Comparison of ENCODE assay signal across 14 mouse cellular contexts in genomic region chr4:32680843-32681242, GRCm38 (mm10). TPM values are rescaled to one million over a fixed set of nuclear protein-coding genes. Genes with fewer than 3 reads are reported as not detected.
A peak's percentile ranks its signal among the peaks of the same experiment; 100 is the strongest.
DNase-seq lines count a peak whose midpoint lies in the region; ATAC-seq and TF ChIP-seq lines count a peak whose summit lies in the region.
"Had no signal": no experiment of that assay in that cellular context is flagged by ENCODE, and none has a peak within 500 bp of the region (broad histone marks: within the 10 kb centered on the region; RNA-seq: fewer than 3 reads in every experiment).

No protein-coding gene starts in this region.

- no peaks in the 10 kb centered on the region for H3K9me3 ChIP-seq in lung, postnatal 0 days (ENCODE audit: low read length)
- H3K9me3 ChIP-seq: limb, embryonic 15.5 days; neural tube, embryonic 15.5 days had no signal

- H3K27ac ChIP-seq in heart, adult 2 months = no peak overlapping the region
- no peak overlapping the region for H3K27ac ChIP-seq in lung, postnatal 0 days (ENCODE audit: low read length)
- H3K27ac ChIP-seq: limb, embryonic 15.5 days; neural tube, embryonic 15.5 days had no signal

- H3K79me2 ChIP-seq in heart, adult 2 months (replicated peaks; ENCODE audit: control insufficient read depth, insufficient read depth, low read length) = no peaks in the 10 kb centered on the region

- ATAC-seq in lung, postnatal 0 days = no peak
- ATAC-seq: forebrain, embryonic 16.5 days had no signal

- intact Hi-C loops in heart, adult 2 months (cut with DNase I) = no loop called here
- intact Hi-C loops in heart, postnatal 10 days (cut with DNase I) = no loop called here

- no peak overlapping the region for H3K4me3 ChIP-seq in heart, adult 2 months
- H3K4me3 ChIP-seq in lung, postnatal 0 days (ENCODE audit: low read depth, low read length) = no peak overlapping the region
- H3K4me3 ChIP-seq: limb, embryonic 15.5 days; neural tube, embryonic 15.5 days had no signal

- 88% methylated on average over 3 of the region's 3 CpGs for WGBS in heart, adult 2 months
- WGBS in lung, postnatal 0 days = 74% methylated on average over 3 of the region's 3 CpGs

- no peaks in the 10 kb centered on the region for H3K4me1 ChIP-seq in heart, adult 2 months (ENCODE audit: control insufficient read depth, insufficient read depth, low read length)
- no peaks in the 10 kb centered on the region for H3K4me1 ChIP-seq in lung, postnatal 0 days (ENCODE audit: insufficient read depth, low read depth, low read length)
- H3K4me1 ChIP-seq: neural tube, embryonic 15.5 days had no signal

- no peak for TF ChIP-seq EP300 in heart, adult 2 months (IDR thresholded peaks at IDR 0.05; ENCODE audit: insufficient read depth, low read depth, low read length)
- no peak for TF ChIP-seq EP300 in lung, postnatal 0 days (IDR thresholded peaks at IDR 0.05)

- no peak overlapping the region for H3K9ac ChIP-seq in heart, adult 2 months (ENCODE audit: low read depth, low read length)
- H3K9ac ChIP-seq in lung, postnatal 0 days (replicated peaks; ENCODE audit: low read depth) = no peak overlapping the region
- H3K9ac ChIP-seq: limb, embryonic 15.5 days; neural tube, embryonic 15.5 days had no signal

- TF ChIP-seq POLR2A in heart, adult 2 months (IDR thresholded peaks at IDR 0.05; ENCODE audit: insufficient read depth, low read depth, low read length) = no peak

- H3K4me2 ChIP-seq in lung, postnatal 0 days (replicated peaks; ENCODE audit: low read depth, low read length) = no peak overlapping the region
- H3K4me2 ChIP-seq: limb, embryonic 15.5 days; neural tube, embryonic 15.5 days had no signal

- no peaks in the 10 kb centered on the region for H3K27me3 ChIP-seq in heart, adult 2 months (ENCODE audit: control insufficient read depth, insufficient read depth, low read length)
- no peaks in the 10 kb centered on the region for H3K27me3 ChIP-seq in lung, postnatal 0 days (replicated peaks; ENCODE audit: insufficient read depth, low read length)
- H3K27me3 ChIP-seq: limb, embryonic 15.5 days; neural tube, embryonic 15.5 days had no signal

- TF ChIP-seq CTCF in heart, adult 2 months (IDR thresholded peaks at IDR 0.05) = peak; percentile 35
- peak; percentile 37 for TF ChIP-seq CTCF in lung, postnatal 0 days (IDR thresholded peaks at IDR 0.05)

- DNase-seq in heart, adult 2 months = no peak
- DNase-seq in heart, postnatal 10 days = no peak
- DNase-seq in lung, postnatal 0 days (ENCODE audit: low spot score) = no peak
- DNase-seq in lung, adult 18-20 months = no peak
- DNase-seq in R1 (ENCODE audit: low read depth, low spot score) = peak; percentile 49
- DNase-seq in kidney, adult 8-10 months = no peak
- DNase-seq in gastrocnemius, postnatal 10 days = no peak
- DNase-seq: cerebellum, postnatal 25 days; kidney, postnatal 25 days; lung, postnatal 4 days; right cerebral cortex, postnatal 25 days had no signal

- peaks cover 5% of the 10 kb centered on the region; the same call in 1 of the 2 replicates for H3K36me3 ChIP-seq in heart, adult 2 months (ENCODE audit: control insufficient read depth, insufficient read depth, low read length)
- no peaks in the 10 kb centered on the region for H3K36me3 ChIP-seq in lung, postnatal 0 days (ENCODE audit: insufficient read depth, low read length)

RNA-seq across cellular contexts. Expression of gene Mdn1, which starts 23.9 kb away (rescaled TPM):
- total RNA-seq in heart, adult 2 months (2021) = 1 to 10 TPM; 8.7 to 8.8 TPM
- 4.9 and 6.4 TPM in 2 replicates for polyA plus RNA-seq in heart, adult 2 months (2012; rRNA removed)
- total RNA-seq in heart, postnatal 10 days (2021) = 10 to 100 TPM; 12.8 to 17.1 TPM
- 3.2 and 3.5 TPM in 2 replicates for polyA plus RNA-seq in lung, postnatal 0 days (2015; fragmentation: Nextera tagmentation; extraction: Ambion mirVana)
- 10 to 100 TPM in 1 of 2 experiments, 1 to 10 TPM in 1; 7.8 to 12.8 TPM for total RNA-seq in gastrocnemius, postnatal 10 days (2021)
